Mouse (Mus musculus): ENCODE results near the gene Tiam1. TPM values are rescaled to one million over a fixed set of nuclear protein-coding genes. Genes with fewer than 3 reads are reported as not detected.

The Tiam1 gene
- polyA plus RNA-seq, 1 experiment from 2014 or later, result 3.7 TPM

GRCm38 (mm10) chr16:89896392-89896791 lies 247.2 kb downstream of the Tiam1 start:
- Histone ChIP-seq H3K9me3 (ENCODE audit: low read length) (no peaks in the 10 kb centered on the region), H3K27me3 (replicated peaks; ENCODE audit: insufficient read depth, low read length) (no peaks in the 10 kb centered on the region), H3K36me3 (ENCODE audit: insufficient read depth, low read length) (no peaks in the 10 kb centered on the region), H3K9ac (replicated peaks; ENCODE audit: low read depth) (no peak overlapping the region), H3K4me2 (replicated peaks; ENCODE audit: low read depth, low read length) (no peak overlapping the region), H3K27ac (ENCODE audit: low read length) (no peak overlapping the region), H3K4me1 (ENCODE audit: insufficient read depth, low read depth, low read length) (no peaks in the 10 kb centered on the region), H3K4me3 (ENCODE audit: low read depth, low read length) (no peak overlapping the region)
- WGBS, result 66% methylated on average over 9 of the region's 9 CpGs
- DNase-seq (ENCODE audit: low spot score) (no peak), ATAC-seq (no peak)
- TF ChIP-seq CTCF (IDR thresholded peaks at IDR 0.05) (peak; percentile 70), EP300 (IDR thresholded peaks at IDR 0.05) (no peak)

GRCm38 (mm10) chr16:89895283-89895682 lies 248.3 kb downstream of the Tiam1 start:
- 63% methylated on average over 7 of the region's 7 CpGs for WGBS
- ATAC-seq (no peak; the same call in 1 of the 2 replicates), DNase-seq (ENCODE audit: low spot score) (no peak)
- Histone ChIP-seq H3K36me3 (ENCODE audit: insufficient read depth, low read length) (no peaks in the 10 kb centered on the region), H3K27ac (ENCODE audit: low read length) (no peak overlapping the region), H3K27me3 (replicated peaks; ENCODE audit: insufficient read depth, low read length) (no peaks in the 10 kb centered on the region), H3K9me3 (ENCODE audit: low read length) (no peaks in the 10 kb centered on the region), H3K4me2 (replicated peaks; ENCODE audit: low read depth, low read length) (no peak overlapping the region), H3K4me1 (ENCODE audit: insufficient read depth, low read depth, low read length) (no peaks in the 10 kb centered on the region), H3K4me3 (ENCODE audit: low read depth, low read length) (no peak overlapping the region), H3K9ac (replicated peaks; ENCODE audit: low read depth) (no peak overlapping the region)
- TF ChIP-seq CTCF (IDR thresholded peaks at IDR 0.05) (no peak), EP300 (IDR thresholded peaks at IDR 0.05) (no peak)

- no peak overlapping the region for H3K4me2 ChIP-seq (replicated peaks; ENCODE audit: low read depth, low read length)
- no peaks in the 10 kb centered on the region for H3K36me3 ChIP-seq (ENCODE audit: insufficient read depth, low read length)
- H3K9ac ChIP-seq (replicated peaks; ENCODE audit: low read depth), result no peak overlapping the region
- H3K4me3 ChIP-seq (ENCODE audit: low read depth, low read length), result no peak overlapping the region
- no peaks in the 10 kb centered on the region for H3K27me3 ChIP-seq (replicated peaks; ENCODE audit: insufficient read depth, low read length)
- no peak for ATAC-seq
- DNase-seq (ENCODE audit: low spot score), result peak; percentile 37
- H3K4me1 ChIP-seq (ENCODE audit: insufficient read depth, low read depth, low read length), result no peaks in the 10 kb centered on the region
- WGBS, result 27% methylated on average over 8 of the region's 8 CpGs
- no peak overlapping the region for H3K27ac ChIP-seq (ENCODE audit: low read length)
- H3K9me3 ChIP-seq (ENCODE audit: low read length), result no peaks in the 10 kb centered on the region
- TF ChIP-seq CTCF (IDR thresholded peaks at IDR 0.05) (no peak), EP300 (IDR thresholded peaks at IDR 0.05) (no peak)
Measured at GRCm38 (mm10) chr16:89894816-89895215, 248.8 kb downstream of the Tiam1 start.

- no peaks in the 10 kb centered on the region for H3K9me3 ChIP-seq (ENCODE audit: low read length)
- no peaks in the 10 kb centered on the region for H3K36me3 ChIP-seq (ENCODE audit: insufficient read depth, low read length)
- H3K4me2 ChIP-seq (replicated peaks; ENCODE audit: low read depth, low read length), result no peak overlapping the region
- no peak overlapping the region for H3K9ac ChIP-seq (replicated peaks; ENCODE audit: low read depth)
- DNase-seq (ENCODE audit: low spot score) (no peak), ATAC-seq (no peak)
- H3K4me3 ChIP-seq (ENCODE audit: low read depth, low read length), result no peak overlapping the region
- no peak overlapping the region for H3K27ac ChIP-seq (ENCODE audit: low read length)
- TF ChIP-seq EP300 (IDR thresholded peaks at IDR 0.05) (no peak), CTCF (IDR thresholded peaks at IDR 0.05) (no peak)
- H3K4me1 ChIP-seq (ENCODE audit: insufficient read depth, low read depth, low read length), result no peaks in the 10 kb centered on the region
- no peaks in the 10 kb centered on the region for H3K27me3 ChIP-seq (replicated peaks; ENCODE audit: insufficient read depth, low read length)
- 65% methylated on average over 17 of the region's 17 CpGs for WGBS
Measured at GRCm38 (mm10) chr16:89890515-89891189, 252.9 kb downstream of the Tiam1 start.

- TF ChIP-seq CTCF (IDR thresholded peaks at IDR 0.05), result no peak
- TF ChIP-seq EP300 (IDR thresholded peaks at IDR 0.05), result no peak
- ATAC-seq (no peak), DNase-seq (ENCODE audit: low spot score) (no peak)
- H3K27ac ChIP-seq (ENCODE audit: low read length), result no peak overlapping the region
- no peak overlapping the region for H3K4me2 ChIP-seq (replicated peaks; ENCODE audit: low read depth, low read length)
- H3K9me3 ChIP-seq (ENCODE audit: low read length), result no peaks in the 10 kb centered on the region
- H3K9ac ChIP-seq (replicated peaks; ENCODE audit: low read depth), result no peak overlapping the region
- no peaks in the 10 kb centered on the region for H3K36me3 ChIP-seq (ENCODE audit: insufficient read depth, low read length)
- H3K27me3 ChIP-seq (replicated peaks; ENCODE audit: insufficient read depth, low read length), result no peaks in the 10 kb centered on the region
- no peaks in the 10 kb centered on the region for H3K4me1 ChIP-seq (ENCODE audit: insufficient read depth, low read depth, low read length)
- 69% methylated on average over 10 of the region's 10 CpGs for WGBS
- no peak overlapping the region for H3K4me3 ChIP-seq (ENCODE audit: low read depth, low read length)
Measured at GRCm38 (mm10) chr16:89889890-89890462, 253.6 kb downstream of the Tiam1 start.

- no peaks in the 10 kb centered on the region for H3K9me3 ChIP-seq (ENCODE audit: low read length)
- no peak overlapping the region for H3K9ac ChIP-seq (replicated peaks; ENCODE audit: low read depth)
- no peak overlapping the region for H3K27ac ChIP-seq (ENCODE audit: low read length)
- H3K4me2 ChIP-seq (replicated peaks; ENCODE audit: low read depth, low read length), result no peak overlapping the region
- H3K36me3 ChIP-seq (ENCODE audit: insufficient read depth, low read length), result no peaks in the 10 kb centered on the region
- no peaks in the 10 kb centered on the region for H3K4me1 ChIP-seq (ENCODE audit: insufficient read depth, low read depth, low read length)
- TF ChIP-seq CTCF (IDR thresholded peaks at IDR 0.05) (no peak), EP300 (IDR thresholded peaks at IDR 0.05) (no peak)
- no peaks in the 10 kb centered on the region for H3K27me3 ChIP-seq (replicated peaks; ENCODE audit: insufficient read depth, low read length)
- H3K4me3 ChIP-seq (ENCODE audit: low read depth, low read length), result no peak overlapping the region
- ATAC-seq (no peak), DNase-seq (ENCODE audit: low spot score) (no peak)
Measured at GRCm38 (mm10) chr16:89886561-89886960, 257.0 kb downstream of the Tiam1 start.
